Mouse (Mus musculus) brain, embryonic 14.5 days (tissue): ENCODE measurements around the gene Kalrn. TPM values are rescaled to one million over a fixed set of nuclear protein-coding genes. Genes with fewer than 3 reads are reported as not detected.

Experiments used
- DNase-seq: peaks from one replicate; pipeline ENCODE4 v3.0.0-alpha.2; 2011; ENCODE audit warnings: low read depth
- CTCF ChIP-seq: fragments of 200-500 bp; IDR thresholded peaks from 2 replicates; pipeline ENCODE4 v1.5.1; 2012; ENCODE audit warnings: inconsistent platforms, mild to moderate bottlenecking, moderate library complexity, borderline replicate concordance; ENCODE audit not compliant: insufficient read depth, insufficient read length; ENCODE audit errors: extremely low read depth
- POLR2A ChIP-seq: fragments of 200-500 bp; IDR thresholded peaks from 2 replicates; pipeline ENCODE4 v1.6.1; 2012; ENCODE audit warnings: mild to moderate bottlenecking, inconsistent platforms, borderline replicate concordance; ENCODE audit not compliant: poor library complexity, insufficient read depth, insufficient read length, severe bottlenecking; ENCODE audit errors: extremely low read depth
- polyA plus RNA-seq: library from polyadenylated mRNA; depleted of rRNA; stranded (reverse); fragments of >200 nt; gene quantifications from 2 replicates; pipeline ENCODE4 v1.2.3, GENCODE M21; 2012

Kalrn gene
- polyA plus RNA-seq, 1 experiment = 52.2 TPM

GRCm38 (mm10) chr16:34493914-34494313 lies 79.4 kb downstream of the Kalrn start:
- TF ChIP-seq CTCF (no peak), POLR2A (no peak)

GRCm38 (mm10) chr16:34491225-34491624 lies 82.1 kb downstream of the Kalrn start:
- no peak for TF ChIP-seq CTCF
- TF ChIP-seq POLR2A = no peak
- DNase-seq = no peak

More at GRCm38 (mm10) chr16:34493914-34494313, 79.4 kb downstream of the Kalrn start:
- no peak for DNase-seq

- TF ChIP-seq CTCF = no peak
- no peak for TF ChIP-seq POLR2A
- DNase-seq = no peak
Measured at GRCm38 (mm10) chr16:34490506-34490905, 82.8 kb downstream of the Kalrn start.

DNA sequence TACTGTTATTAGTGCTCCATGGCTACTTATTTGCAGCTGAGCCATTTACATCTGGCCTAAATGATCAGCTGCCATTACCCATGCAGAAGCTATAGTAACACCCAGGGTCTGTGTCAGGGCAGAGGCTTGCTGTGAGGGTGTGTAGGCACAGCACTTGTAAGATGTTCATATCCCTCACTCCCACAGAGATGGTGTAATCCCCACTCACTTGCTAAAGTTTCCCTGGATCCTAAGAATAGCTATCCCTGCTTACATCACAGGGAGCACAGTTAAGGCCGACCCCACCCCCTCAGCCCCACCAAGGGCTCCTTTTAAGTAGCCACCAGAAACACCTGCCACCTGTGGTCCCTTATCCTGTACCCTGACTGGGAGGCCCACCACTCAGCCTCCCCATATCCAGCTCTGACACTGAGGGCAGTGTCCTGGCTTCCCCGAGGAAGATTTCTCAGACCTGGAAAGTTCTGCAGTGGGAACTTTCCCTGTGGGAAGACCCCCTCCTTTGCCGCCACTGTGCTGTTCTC lies 83.5 kb downstream of the Kalrn start:
- TF ChIP-seq POLR2A (no peak), CTCF (no peak)
- no peak for DNase-seq

- no peak for DNase-seq
- no peak for TF ChIP-seq CTCF
- no peak for TF ChIP-seq POLR2A
Measured at GRCm38 (mm10) chr16:34487823-34488222, 85.5 kb downstream of the Kalrn start.

- no peak for TF ChIP-seq POLR2A
- TF ChIP-seq CTCF = no peak
- no peak for DNase-seq
Measured at GRCm38 (mm10) chr16:34487268-34487667, 86.1 kb downstream of the Kalrn start.

GRCm38 (mm10) chr16:34485483-34485882 lies 87.8 kb downstream of the Kalrn start:
- no peak for TF ChIP-seq CTCF
- no peak for TF ChIP-seq POLR2A
- peak; percentile 68 for DNase-seq

- no peak for DNase-seq
- TF ChIP-seq POLR2A (no peak), CTCF (no peak)
Measured at GRCm38 (mm10) chr16:34484921-34485320, 88.4 kb downstream of the Kalrn start.

- no peak for DNase-seq
- TF ChIP-seq CTCF (no peak), POLR2A (no peak)
Measured at GRCm38 (mm10) chr16:34484213-34484612, 89.1 kb downstream of the Kalrn start.

DNA sequence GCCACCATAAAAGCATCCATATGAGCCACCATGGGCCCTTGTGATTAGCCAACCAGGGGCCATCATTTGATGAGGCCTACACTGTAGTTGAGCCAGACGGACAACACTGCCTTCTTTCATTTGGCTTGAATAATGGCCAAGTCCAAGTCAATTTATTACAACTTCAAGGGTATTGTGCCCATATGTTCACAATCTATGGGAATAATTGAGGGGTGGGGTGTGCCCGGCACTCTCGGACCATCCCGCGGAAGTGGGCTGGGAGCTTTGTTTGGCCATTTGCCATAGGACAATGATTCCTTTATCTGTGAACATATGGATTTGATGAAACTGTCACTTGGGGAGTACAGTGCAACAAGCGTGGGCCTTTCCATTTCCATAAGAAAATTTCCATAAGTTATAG lies 89.6 kb downstream of the Kalrn start:
- no peak for TF ChIP-seq POLR2A
- TF ChIP-seq CTCF = no peak
- no peak for DNase-seq

DNA sequence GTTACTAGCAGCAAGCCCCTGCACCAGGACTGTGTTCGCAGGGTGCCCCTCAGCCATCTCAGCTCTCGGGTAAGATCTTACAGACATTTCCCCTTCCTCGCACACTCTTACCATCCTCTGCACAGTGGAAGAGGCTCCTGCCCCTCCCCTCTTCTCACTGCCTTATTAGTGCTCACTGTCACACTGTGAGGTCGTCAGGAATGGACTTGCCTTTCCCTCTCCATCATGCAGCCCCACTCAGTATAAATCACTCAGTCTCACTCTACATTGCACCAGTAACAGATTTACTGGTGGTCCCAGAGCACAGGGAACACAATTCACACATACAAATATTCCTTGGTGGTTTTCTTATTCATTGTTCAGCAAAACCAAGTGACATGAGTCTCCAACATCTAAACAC lies 98.6 kb downstream of the Kalrn start:
- DNase-seq = no peak
- TF ChIP-seq POLR2A = no peak
- no peak for TF ChIP-seq CTCF

- no peak for TF ChIP-seq POLR2A
- no peak for TF ChIP-seq CTCF
- DNase-seq = peak; percentile 73
Measured at GRCm38 (mm10) chr16:34473891-34474290, 99.4 kb downstream of the Kalrn start.

- no peak for TF ChIP-seq CTCF
- no peak for TF ChIP-seq POLR2A
- DNase-seq = no peak
Measured at GRCm38 (mm10) chr16:34471441-34471840, 101.9 kb downstream of the Kalrn start.

DNA sequence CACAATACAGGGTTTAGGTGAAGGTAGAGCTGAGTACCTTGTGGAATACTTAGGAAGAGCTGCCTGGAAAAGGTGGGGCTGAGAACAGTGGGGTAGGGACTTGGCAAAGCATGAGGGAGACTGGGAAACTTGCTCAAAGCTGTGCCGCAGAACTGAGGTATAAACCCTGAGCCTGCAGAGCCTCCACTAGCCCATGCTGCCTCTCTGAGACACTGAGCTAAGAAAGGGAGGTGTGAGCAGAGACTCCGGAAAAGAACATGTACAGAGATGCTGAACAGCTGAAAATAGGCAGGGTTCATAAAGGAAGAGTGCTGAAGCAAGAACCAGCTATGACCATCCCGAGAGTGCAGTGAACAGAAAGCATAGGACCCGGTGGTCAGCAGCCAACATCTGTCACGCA lies 103.0 kb downstream of the Kalrn start:
- DNase-seq = no peak
- no peak for TF ChIP-seq CTCF
